Mouse (Mus musculus) left cerebral cortex, adult 2 months (tissue): ENCODE results near the gene Phf10. TPM values are rescaled to one million over a fixed set of nuclear protein-coding genes. Genes with fewer than 3 reads are reported as not detected.

ENCODE experiments used
- DNase-seq, 2 experiments: peaks; one replicate each; pipeline ENCODE4 v3.0.0; 2021 to 2022; ENCODE audit warnings: low spot score in 2 of 2, mixed read lengths in 1 of 2; ENCODE audit errors: extremely low spot score in 1 of 2
- H3K27ac ChIP-seq: fragments of 200-600 bp; 2 replicates; pipeline ENCODE4 v1.8.1; 2022
- H3K4me3 ChIP-seq: fragments of 200-600 bp; 2 replicates; pipeline ENCODE4 v1.8.1; 2022
- CTCF ChIP-seq: fragments of 200-600 bp; IDR thresholded peaks from 2 replicates; pipeline ENCODE4 v1.8.1; 2022; ENCODE audit warnings: antibody characterized with exemption, mild to moderate bottlenecking, moderate library complexity
- intact Hi-C: fragments of 180-260 bp; cut with DNase I; formaldehyde crosslinking; loops from one replicate; pipeline ENCODE4 v1.15.1; 2025
- total RNA-seq, 2 experiments: library from RNA; stranded (reverse); gene quantifications; 2 replicates each; pipeline ENCODE4 v1.2.3; 2021

Gene Phf10
- total RNA-seq, 2 experiments from 2014 or later, result 56.6 to 60.4 TPM

DNA sequence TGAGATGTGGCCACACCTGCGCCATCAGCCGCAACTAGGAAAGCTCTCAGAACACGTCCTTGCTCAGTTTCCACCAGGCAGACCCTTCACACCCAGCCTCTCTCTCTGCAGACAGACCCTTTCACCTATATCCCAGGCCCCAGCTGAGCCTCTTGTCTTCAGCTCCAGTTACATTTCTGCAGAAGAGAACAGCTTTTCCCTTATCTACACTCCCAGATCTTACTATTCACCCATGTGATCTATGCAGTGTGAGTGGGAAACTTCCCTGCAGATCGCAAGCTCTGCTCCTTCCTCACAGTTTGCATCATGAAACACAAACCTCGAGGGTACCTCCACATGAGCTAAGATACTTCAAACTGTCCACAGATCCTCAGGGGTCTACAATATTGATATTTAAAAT lies 29.6 kb downstream of the Phf10 start:
- no peak overlapping the region for H3K27ac ChIP-seq
- DNase-seq, result no peak
- no peak for TF ChIP-seq CTCF
- H3K4me3 ChIP-seq, result no peak overlapping the region
- intact Hi-C loops, result no loop called here

- no peak for DNase-seq
- no peak overlapping the region for H3K27ac ChIP-seq
- no peak overlapping the region for H3K4me3 ChIP-seq
- TF ChIP-seq CTCF, result no peak
- intact Hi-C loops, result no loop called here
These were observed 30.4 kb downstream of the Phf10 start for GRCm38 (mm10) chr17:14930697-14931096.

DNA sequence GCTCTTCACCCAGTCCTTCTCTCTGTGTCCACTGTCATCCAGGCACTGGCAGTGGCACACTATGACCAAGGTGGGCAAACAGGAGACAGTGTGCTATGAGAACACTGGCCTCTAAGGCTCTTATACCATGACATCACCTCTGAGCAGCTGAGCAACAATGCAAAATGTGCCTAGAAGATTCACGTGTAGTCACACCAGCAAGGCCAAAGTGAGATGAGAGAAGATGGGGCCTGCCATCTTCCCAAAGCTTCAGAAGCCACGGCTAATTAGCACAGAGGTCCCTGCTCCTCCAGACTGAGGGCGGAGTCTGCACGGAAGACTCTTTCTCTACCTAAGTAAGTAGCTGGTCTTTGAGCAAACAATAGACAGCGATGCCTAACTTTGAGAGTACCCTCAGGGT lies 32.4 kb downstream of the Phf10 start:
- no peak for TF ChIP-seq CTCF
- no peak overlapping the region for H3K4me3 ChIP-seq
- intact Hi-C loops, result no loop called here
- H3K27ac ChIP-seq, result no peak overlapping the region
- no peak for DNase-seq

DNA sequence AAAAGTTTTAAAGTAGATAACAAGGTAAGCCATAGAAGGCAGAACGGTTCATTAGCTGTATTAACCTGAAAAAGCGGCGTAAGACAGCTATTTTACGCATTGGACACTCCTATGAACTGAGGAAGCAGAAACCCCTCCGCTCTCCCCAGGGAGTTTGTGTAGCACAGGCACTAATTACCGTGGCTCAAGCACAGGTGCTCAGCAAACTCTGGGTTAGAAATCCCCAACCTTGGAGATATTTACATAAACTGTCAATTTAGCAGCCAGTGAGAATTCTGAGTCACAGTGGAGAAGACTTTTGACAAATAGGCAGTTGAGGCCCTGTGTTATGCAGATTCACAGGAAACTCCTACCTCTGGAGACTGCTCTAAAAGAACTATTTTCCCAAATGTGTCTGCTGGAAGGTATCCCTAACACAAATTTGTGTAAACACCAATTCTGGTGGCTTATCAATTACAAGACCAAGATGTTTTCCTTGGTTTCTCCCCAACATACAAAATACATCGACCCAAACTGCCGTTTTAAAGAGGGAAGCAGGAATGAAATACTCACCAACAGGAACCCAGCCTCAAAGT lies 33.3 kb downstream of the Phf10 start:
- intact Hi-C loops, result no loop called here
- no peak for TF ChIP-seq CTCF
- Histone ChIP-seq H3K4me3 (no peak overlapping the region), H3K27ac (no peak overlapping the region)
- DNase-seq, result no peak

- no peak for TF ChIP-seq CTCF
- H3K27ac ChIP-seq, result no peak overlapping the region
- DNase-seq, result no peak
- H3K4me3 ChIP-seq, result no peak overlapping the region
- intact Hi-C loops, result no loop called here
These were observed 39.5 kb downstream of the Phf10 start for GRCm38 (mm10) chr17:14921582-14921981.

DNA sequence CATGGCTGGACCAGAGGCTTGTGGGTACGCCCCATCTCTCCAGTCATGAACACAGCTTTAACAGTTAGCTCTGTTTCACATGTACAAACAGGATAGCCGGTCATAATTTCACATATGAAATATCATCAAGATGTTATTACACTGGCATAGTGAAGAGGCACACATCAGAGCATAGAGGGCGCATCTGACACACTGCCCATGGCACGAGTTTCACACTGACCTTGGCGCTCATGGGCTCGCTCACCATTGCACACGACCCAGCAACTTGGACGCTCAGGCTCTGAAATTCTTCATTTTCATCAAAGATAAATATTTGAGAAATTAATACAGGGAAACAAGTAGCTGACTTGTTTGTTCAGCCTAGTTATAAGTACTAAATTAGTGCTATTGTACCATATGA lies 43.2 kb downstream of the Phf10 start:
- no peak for DNase-seq
- H3K4me3 ChIP-seq, result no peak overlapping the region
- H3K27ac ChIP-seq, result no peak overlapping the region
- intact Hi-C loops, result no loop called here
- TF ChIP-seq CTCF, result no peak

GRCm38 (mm10) chr17:14914401-14914800 lies 46.7 kb downstream of the Phf10 start:
- DNase-seq, result no peak
- TF ChIP-seq CTCF, result no peak
- no peak overlapping the region for H3K27ac ChIP-seq
- intact Hi-C loops, result no loop called here
- H3K4me3 ChIP-seq, result no peak overlapping the region

- DNase-seq, result no peak
- intact Hi-C loops, result no loop called here
These were observed 48.1 kb downstream of the Phf10 start for GRCm38 (mm10) chr17:14912981-14913380.

GRCm38 (mm10) chr17:14912420-14912819 lies 48.7 kb downstream of the Phf10 start:
- peak; percentile 39 for TF ChIP-seq CTCF
- DNase-seq, result no peak
- Histone ChIP-seq H3K27ac (no peak overlapping the region), H3K4me3 (no peak overlapping the region)
- intact Hi-C loops, result no loop called here

More at GRCm38 (mm10) chr17:14912981-14913380, 48.1 kb downstream of the Phf10 start:
- Histone ChIP-seq H3K4me3 (no peak overlapping the region), H3K27ac (no peak overlapping the region)
- no peak for TF ChIP-seq CTCF

- TF ChIP-seq CTCF, result no peak
- no peak for DNase-seq
- Histone ChIP-seq H3K27ac (no peak overlapping the region), H3K4me3 (no peak overlapping the region)
- intact Hi-C loops, result no loop called here
These were observed 50.3 kb downstream of the Phf10 start for GRCm38 (mm10) chr17:14910771-14911170.

DNA sequence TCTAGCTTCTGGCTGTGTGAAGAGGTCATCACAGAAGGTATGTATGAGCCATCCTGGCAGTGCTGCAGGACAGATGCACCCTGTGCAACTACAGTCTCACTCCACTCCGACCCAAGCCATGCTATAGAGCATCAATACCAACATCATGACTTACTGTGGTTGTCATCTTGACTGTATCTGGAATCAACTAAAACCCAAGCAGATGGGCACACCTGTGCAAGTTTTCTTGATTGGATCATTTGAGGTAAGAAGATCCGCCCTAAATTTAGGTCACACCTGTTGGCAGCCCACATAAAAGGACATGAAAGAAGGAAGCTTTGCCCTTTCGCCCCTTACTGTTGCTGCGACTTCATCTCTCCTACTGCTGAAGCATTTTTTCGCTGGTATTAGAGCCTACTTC lies 51.7 kb downstream of the Phf10 start:
- no peak for TF ChIP-seq CTCF
- Histone ChIP-seq H3K4me3 (no peak overlapping the region), H3K27ac (no peak overlapping the region)
- DNase-seq, result no peak
- intact Hi-C loops, result loop anchor here (5.0 to 10.0 kb wide), 2 partner anchors 622 to 795 kb away; no protein-coding TSS in a partner anchor

GRCm38 (mm10) chr17:14907136-14907535 lies 53.9 kb downstream of the Phf10 start:
- H3K27ac ChIP-seq, result no peak overlapping the region
- no peak for TF ChIP-seq CTCF
- intact Hi-C loops, result loop anchor here (5.0 to 10.0 kb wide), 2 partner anchors 620 to 792 kb away; no protein-coding TSS in a partner anchor
- no peak overlapping the region for H3K4me3 ChIP-seq
- no peak for DNase-seq

DNA sequence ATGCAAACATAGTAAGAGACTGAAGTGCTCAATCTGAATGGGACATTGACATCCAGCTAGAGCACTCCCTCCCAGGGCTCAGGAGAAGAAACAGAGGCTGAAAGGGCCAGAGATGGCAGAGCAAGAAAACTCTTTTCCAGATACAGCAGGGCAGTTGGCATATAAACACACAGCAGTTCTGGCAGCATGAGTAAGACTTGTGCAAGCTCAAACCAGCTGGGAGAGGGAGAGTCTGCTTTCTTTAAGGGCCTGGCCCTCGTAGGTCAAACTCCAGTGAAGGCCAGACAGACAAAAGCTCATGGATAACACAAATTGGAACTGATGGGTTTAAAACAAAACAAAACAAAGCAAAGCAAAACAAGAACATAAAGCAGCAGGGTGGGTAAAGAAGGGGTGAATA lies 54.5 kb downstream of the Phf10 start:
- H3K4me3 ChIP-seq, result no peak overlapping the region
- no peak for TF ChIP-seq CTCF
- no peak for DNase-seq
- intact Hi-C loops, result loop anchor here (5.0 to 10.0 kb wide), 2 partner anchors 619 to 792 kb away; no protein-coding TSS in a partner anchor
- no peak overlapping the region for H3K27ac ChIP-seq
